23 mouse cellular contexts compared by ENCODE assay signal in the genomic region with DNA sequence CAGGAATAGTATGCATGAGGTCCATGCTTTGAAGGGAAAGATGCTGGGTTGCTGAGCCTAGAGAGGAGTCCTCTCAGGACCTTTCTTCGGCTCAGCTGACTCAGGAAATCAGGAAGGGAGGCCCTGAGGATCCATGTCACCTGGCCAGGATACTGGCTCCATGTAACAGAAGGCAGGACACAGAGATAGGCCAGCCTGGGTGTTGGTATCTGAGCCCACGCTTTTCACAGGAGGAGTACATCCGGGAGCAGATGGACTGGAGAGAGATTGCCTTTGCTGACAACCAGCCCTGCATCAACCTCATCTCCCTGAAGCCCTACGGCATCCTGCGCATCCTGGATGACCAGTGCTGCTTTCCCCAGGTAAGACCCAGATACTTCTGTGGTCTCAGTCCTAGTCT. TPM values are rescaled to one million over a fixed set of nuclear protein-coding genes. Genes with fewer than 3 reads are reported as not detected.
"Had no signal": no experiment of that assay in that cellular context is flagged by ENCODE, and none has a peak within 500 bp of the region (broad histone marks: within the 10 kb centered on the region; RNA-seq: fewer than 3 reads in every experiment).

No protein-coding gene starts in this region.

- H3K9ac ChIP-seq: limb, embryonic 13.5 days; liver, embryonic 12.5 days; liver, embryonic 15.5 days; lung, embryonic 15.5 days; midbrain, embryonic 13.5 days; neural tube, embryonic 13.5 days; stomach, embryonic 15.5 days had no signal

- H3K9me3 ChIP-seq: limb, embryonic 10.5 days; limb, embryonic 13.5 days; liver, embryonic 12.5 days; liver, embryonic 15.5 days; lung, embryonic 15.5 days; megakaryocyte, embryonic 14.5 days; midbrain, embryonic 10.5 days; midbrain, embryonic 13.5 days; neural tube, embryonic 13.5 days; stomach, embryonic 15.5 days had no signal

- H3K4me2 ChIP-seq: limb, embryonic 13.5 days; liver, embryonic 12.5 days; liver, embryonic 15.5 days; lung, embryonic 15.5 days; midbrain, embryonic 13.5 days; neural tube, embryonic 13.5 days; stomach, embryonic 15.5 days had no signal

- H3K36me3 ChIP-seq: limb, embryonic 10.5 days; limb, embryonic 13.5 days; liver, embryonic 12.5 days; liver, embryonic 15.5 days; lung, embryonic 15.5 days; midbrain, embryonic 10.5 days; midbrain, embryonic 13.5 days; neural tube, embryonic 13.5 days; stomach, embryonic 15.5 days had no signal

- ATAC-seq: liver, embryonic 12.5 days; midbrain, embryonic 13.5 days; midbrain, embryonic 16.5 days had no signal

- H3K4me3 ChIP-seq: limb, embryonic 10.5 days; limb, embryonic 13.5 days; liver, embryonic 12.5 days; liver, embryonic 15.5 days; lung, embryonic 15.5 days; megakaryocyte, embryonic 14.5 days; midbrain, embryonic 10.5 days; midbrain, embryonic 13.5 days; myocyte; neural tube, embryonic 13.5 days; stomach, embryonic 15.5 days had no signal

- DNase-seq: kidney, postnatal 14 days; kidney, postnatal 4 days; liver; lung, adult 18-20 months; lung, postnatal 10 days; lung, postnatal 36 days; retina, postnatal 1 day; right cerebral cortex, postnatal 25 days; spleen, adult 18-20 months; thymus, adult 18-20 months; thymus, postnatal 4 days had no signal

- H3K27ac ChIP-seq: limb, embryonic 10.5 days; limb, embryonic 13.5 days; liver, embryonic 12.5 days; liver, embryonic 15.5 days; lung, embryonic 15.5 days; midbrain, embryonic 10.5 days; midbrain, embryonic 13.5 days; neural tube, embryonic 13.5 days; stomach, embryonic 15.5 days had no signal

- H3K27me3 ChIP-seq: limb, embryonic 13.5 days; midbrain, embryonic 13.5 days; neural tube, embryonic 13.5 days had no signal

- H3K4me1 ChIP-seq: limb, embryonic 10.5 days; limb, embryonic 13.5 days; midbrain, embryonic 10.5 days; midbrain, embryonic 13.5 days; neural tube, embryonic 13.5 days; stomach, embryonic 15.5 days had no signal

RNA-seq across cellular contexts. Expression of a gene that starts 23.6 kb away (rescaled TPM):
- polyA plus RNA-seq: myocyte had no signal
